Mouse (Mus musculus) thymus, adult 2 months (tissue): ENCODE data around the gene Nrcam. TPM values are rescaled to one million over a fixed set of nuclear protein-coding genes. Genes with fewer than 3 reads are reported as not detected.

Source experiments
- DNase-seq: peaks from one replicate; pipeline ENCODE4 v3.0.0; 2021
- H3K27ac ChIP-seq: fragments of 200-500 bp; 2 replicates; pipeline ENCODE4 v1.5.1; 2012; ENCODE audit warnings: low read length, control low read depth; ENCODE audit not compliant: control insufficient read depth, insufficient read depth
- H3K27me3 ChIP-seq: fragments of 200-500 bp; 2 replicates; pipeline ENCODE4 v1.6.1; 2012; ENCODE audit warnings: mild to moderate bottlenecking, low read length, moderate library complexity, mixed read lengths; ENCODE audit not compliant: control insufficient read depth, insufficient read depth
- H3K36me3 ChIP-seq: fragments of 200-500 bp; 2 replicates; pipeline ENCODE4 v1.6.1; 2012; ENCODE audit warnings: mild to moderate bottlenecking, low read length, moderate library complexity; ENCODE audit not compliant: control insufficient read depth, insufficient read depth
- H3K4me1 ChIP-seq: fragments of 200-500 bp; replicated peaks from 2 replicates; pipeline ENCODE4 v1.6.1; 2012; ENCODE audit warnings: low read length; ENCODE audit not compliant: control insufficient read depth, insufficient read depth
- H3K4me3 ChIP-seq: fragments of 200-500 bp; 2 replicates; pipeline ENCODE4 v1.5.1; 2012; ENCODE audit warnings: mild to moderate bottlenecking, low read length, control low read depth, moderate library complexity; ENCODE audit not compliant: control insufficient read depth, insufficient read depth
- CTCF ChIP-seq: fragments of 200-500 bp; IDR thresholded peaks from 2 replicates; pipeline ENCODE4 v1.5.1; 2012; ENCODE audit warnings: mild to moderate bottlenecking, control low read depth, low read length, moderate library complexity, borderline replicate concordance; ENCODE audit not compliant: control insufficient read depth, poor library complexity, insufficient read depth; ENCODE audit errors: extremely low read depth
- POLR2A ChIP-seq: fragments of 200-500 bp; IDR thresholded peaks from 2 replicates; pipeline ENCODE4 v1.6.1; 2012; ENCODE audit warnings: mild to moderate bottlenecking, low read length, control low read depth, moderate library complexity; ENCODE audit not compliant: control insufficient read depth, poor library complexity, insufficient read depth; ENCODE audit errors: extremely low read depth
- WGBS: fragments of 180-500 bp; shearing (Covaris S2); methylation state at CpG from one replicate; pipeline ENCODE4 v1.1.7; 2018; 5-methylcytosine and 5-hydroxymethylcytosine counted together
- polyA plus RNA-seq: library from polyadenylated mRNA; depleted of rRNA; stranded (reverse); fragments of >200 nt; gene quantifications from 2 replicates; pipeline ENCODE4 v1.2.3, GENCODE M21; 2012; rRNA removed

Gene Nrcam
- polyA plus RNA-seq, 1 experiment = 0.97 TPM

DNA sequence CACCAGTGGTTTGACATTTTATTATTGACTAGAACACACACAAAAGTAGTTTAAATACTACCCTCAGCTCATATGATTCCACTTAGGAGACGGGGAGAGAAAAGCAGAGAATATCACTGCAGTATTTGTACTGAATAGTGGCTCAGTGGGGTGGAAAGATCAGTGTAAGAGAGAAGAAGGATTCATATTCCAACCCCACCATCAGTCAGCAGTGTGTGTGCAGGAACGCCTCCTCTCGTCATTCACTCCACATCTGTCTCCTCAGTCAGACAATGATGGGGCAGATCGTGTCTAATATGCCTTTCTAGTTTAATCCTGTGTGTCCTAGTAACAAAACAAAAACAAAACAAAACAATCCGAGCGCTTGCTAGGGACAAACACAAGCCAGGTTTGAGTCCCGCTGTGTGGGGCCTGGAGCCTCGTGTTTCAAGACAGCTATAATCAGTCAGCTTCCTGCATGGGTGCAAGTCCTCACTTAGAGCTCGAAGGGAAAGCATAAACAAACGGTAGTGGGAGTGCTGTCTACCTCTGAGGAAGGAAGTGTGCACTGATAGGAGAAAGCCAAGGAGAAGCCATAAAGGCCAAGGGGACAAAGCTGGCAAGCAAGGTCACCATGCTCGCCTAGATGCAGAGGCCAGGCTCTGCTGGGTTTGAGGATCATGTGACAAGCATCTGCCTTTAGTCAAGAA, 273.7 kb downstream of the Nrcam start:
- Histone ChIP-seq H3K4me3 (no peak overlapping the region), H3K4me1 (no peaks in the 10 kb centered on the region), H3K36me3 (no peaks in the 10 kb centered on the region), H3K27ac (no peak overlapping the region), H3K27me3 (no peaks in the 10 kb centered on the region)
- no peak for DNase-seq
- WGBS = 70% methylated on average over 11 of the region's 11 CpGs
- TF ChIP-seq POLR2A (no peak), CTCF (no peak)

DNA sequence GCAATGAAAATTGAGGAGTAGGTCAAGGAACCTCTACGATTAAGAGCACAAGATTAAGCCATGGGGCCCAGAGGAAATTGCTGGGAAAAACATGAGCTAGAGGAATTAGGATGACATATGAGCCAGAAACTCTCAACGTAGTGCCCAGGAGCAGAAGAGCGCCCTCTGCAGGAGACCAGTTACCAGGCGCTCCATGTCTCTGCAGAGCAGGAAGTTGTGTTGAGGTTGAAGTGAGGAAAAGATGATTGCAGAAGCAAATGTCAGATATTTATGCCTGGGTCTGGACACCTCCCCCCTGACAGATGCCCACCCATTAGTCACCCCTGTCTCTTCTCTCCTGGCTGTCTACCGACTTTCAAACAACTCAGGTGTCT, 274.3 kb downstream of the Nrcam start:
- H3K36me3 ChIP-seq = no peaks in the 10 kb centered on the region
- H3K27me3 ChIP-seq = no peaks in the 10 kb centered on the region
- no peak for DNase-seq
- TF ChIP-seq POLR2A (no peak), CTCF (no peak)
- 80% methylated on average over 5 of the region's 5 CpGs for WGBS
- no peak overlapping the region for H3K4me3 ChIP-seq
- H3K27ac ChIP-seq = no peak overlapping the region
- H3K4me1 ChIP-seq = no peaks in the 10 kb centered on the region

DNA sequence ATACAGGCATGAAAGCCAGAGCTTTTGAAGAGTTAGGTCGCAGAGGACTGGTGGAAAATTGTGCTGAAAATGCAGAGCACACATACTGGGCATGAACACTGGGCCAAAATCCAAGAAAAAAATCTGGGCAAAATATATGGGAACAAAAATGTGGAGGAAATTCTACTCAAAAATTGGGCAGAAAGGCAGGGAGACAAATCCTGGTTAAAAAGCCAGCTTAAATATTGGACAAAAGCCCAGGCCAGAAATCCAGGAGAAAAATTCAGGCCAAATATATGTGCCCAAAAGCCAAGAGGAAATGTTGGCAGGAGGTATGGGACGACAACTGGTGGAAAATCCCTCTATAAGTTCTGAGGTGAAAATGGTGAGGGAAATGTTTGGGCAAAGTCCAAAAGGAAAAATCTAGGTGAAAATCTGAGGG, 288.3 kb downstream of the Nrcam start:
- Histone ChIP-seq H3K36me3 (no peaks in the 10 kb centered on the region), H3K4me1 (no peaks in the 10 kb centered on the region), H3K4me3 (no peak overlapping the region), H3K27ac (no peak overlapping the region), H3K27me3 (no peaks in the 10 kb centered on the region)
- 84% methylated on average over 2 of the region's 2 CpGs for WGBS
- TF ChIP-seq CTCF (no peak), POLR2A (no peak)
- DNase-seq = no peak

DNA sequence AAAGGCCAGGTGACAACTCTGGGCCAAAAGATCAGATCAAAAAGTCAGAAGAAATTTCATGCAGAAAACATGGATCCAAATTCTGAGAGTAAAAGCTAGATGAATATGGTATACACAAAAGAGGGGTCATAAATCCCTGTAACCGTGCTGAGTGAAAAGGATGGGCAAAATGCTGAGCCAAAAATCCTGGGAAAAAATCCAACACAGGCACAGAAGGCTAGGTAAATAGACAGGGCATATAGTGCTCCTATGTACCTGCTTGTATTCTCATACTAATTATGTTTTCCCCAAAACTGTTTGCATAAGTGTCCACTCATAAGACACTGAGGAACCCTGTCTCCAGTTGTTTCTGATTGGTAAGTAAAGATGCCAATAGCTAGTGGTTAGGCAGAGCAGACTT, 288.8 kb downstream of the Nrcam start:
- no peak for DNase-seq
- 86% methylated on average over 1 of the region's 1 CpGs for WGBS
- Histone ChIP-seq H3K4me3 (no peak overlapping the region), H3K4me1 (no peaks in the 10 kb centered on the region), H3K27ac (no peak overlapping the region), H3K27me3 (no peaks in the 10 kb centered on the region), H3K36me3 (no peaks in the 10 kb centered on the region)
- no peak for TF ChIP-seq POLR2A

DNA sequence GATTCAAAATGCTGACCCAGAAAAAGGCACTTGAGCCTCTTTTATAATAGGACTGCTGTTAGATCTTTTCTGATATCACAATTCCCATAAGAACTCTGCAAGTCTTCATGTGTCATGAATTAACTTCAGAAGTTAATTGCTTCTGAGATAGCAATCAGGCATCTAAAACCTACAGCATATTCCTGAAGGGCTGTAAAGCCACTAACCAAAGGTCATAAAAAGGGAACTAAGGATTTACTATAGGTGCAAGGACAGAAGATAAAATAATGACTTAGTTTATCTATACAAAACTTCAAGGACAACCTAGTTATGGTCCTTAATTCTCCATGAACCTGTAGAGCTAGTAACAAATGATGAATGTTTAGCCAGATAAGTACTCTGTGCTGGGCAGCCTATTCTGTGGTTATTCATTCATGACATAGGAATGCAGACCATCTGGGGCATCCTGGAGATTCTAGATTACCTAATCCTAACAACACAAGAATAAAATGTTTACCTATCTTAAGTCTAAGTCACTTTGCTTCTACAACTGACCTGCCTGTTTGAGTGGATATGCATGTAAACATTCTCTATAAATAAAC, 310.7 kb downstream of the Nrcam start:
- TF ChIP-seq POLR2A = no peak
- TF ChIP-seq CTCF = no peak
- no peaks in the 10 kb centered on the region for H3K36me3 ChIP-seq
- H3K4me3 ChIP-seq = no peak overlapping the region
- H3K27me3 ChIP-seq = no peaks in the 10 kb centered on the region
- DNase-seq = no peak
- no peak overlapping the region for H3K27ac ChIP-seq
- H3K4me1 ChIP-seq = no peaks in the 10 kb centered on the region

DNA sequence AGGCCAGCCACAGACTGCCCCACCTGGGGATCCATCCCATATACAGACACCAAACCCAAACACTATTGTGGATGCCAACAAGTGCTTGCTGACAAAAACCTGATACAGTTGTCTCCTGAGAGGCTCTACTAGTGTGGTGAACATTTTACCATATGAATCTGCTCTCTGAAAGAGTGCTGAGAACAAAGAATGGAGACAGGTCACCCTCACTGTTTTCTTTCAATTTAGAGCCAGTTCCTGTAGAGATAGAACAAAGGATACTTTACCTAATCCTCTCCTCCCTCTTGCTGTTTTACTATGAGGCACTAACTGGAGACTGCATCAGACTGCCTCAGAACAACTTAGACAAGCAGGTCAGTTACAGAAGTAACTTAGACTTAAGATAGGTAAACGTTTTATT, 311.9 kb downstream of the Nrcam start:
- no peak overlapping the region for H3K4me3 ChIP-seq
- TF ChIP-seq CTCF (no peak), POLR2A (no peak)
- H3K36me3 ChIP-seq = no peaks in the 10 kb centered on the region
- H3K27me3 ChIP-seq = no peaks in the 10 kb centered on the region
- DNase-seq = no peak
- WGBS = 45% methylated on average over 1 of the region's 1 CpGs
- H3K4me1 ChIP-seq = no peaks in the 10 kb centered on the region
- no peak overlapping the region for H3K27ac ChIP-seq

Other genes with a start within 250 kb of the Nrcam start
- gene Dnajb9, start 118.6 kb upstream of the Nrcam start, polyA plus RNA-seq = 1.9 and 2.4 TPM in 2 replicates
- gene Pnpla8, start 107.5 kb upstream of the Nrcam start, polyA plus RNA-seq = 8.1 and 10.5 TPM in 2 replicates